Mouse (Mus musculus): Measurements from ENCODE around the gene 3110021N24Rik. TPM values are rescaled to one million over a fixed set of nuclear protein-coding genes. Genes with fewer than 3 reads are reported as not detected.

3110021N24Rik gene
- polyA plus RNA-seq, 1 experiment from 2014 or later, result 0.11 TPM

DNA sequence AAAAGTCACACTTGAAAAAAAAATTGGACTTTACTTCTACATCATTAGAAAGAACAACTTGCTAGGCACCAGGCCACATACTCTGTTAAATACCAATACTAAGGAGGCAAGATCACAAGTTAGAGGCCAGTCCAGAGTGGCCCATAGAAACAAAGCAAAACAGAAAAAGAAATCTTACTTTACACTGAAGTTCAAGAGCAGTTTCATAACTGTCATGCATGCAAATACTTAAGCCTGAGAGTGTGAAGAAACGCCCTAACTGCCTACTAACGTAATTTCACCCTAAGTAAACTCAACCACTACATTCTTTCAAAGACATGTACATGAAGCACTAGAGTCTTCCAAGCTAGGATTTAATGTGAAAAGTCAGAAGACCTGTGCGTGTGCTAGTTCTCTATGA lies 106.2 kb downstream of the 3110021N24Rik start:
- no peak overlapping the region for H3K27ac ChIP-seq (ENCODE audit: low read length)
- WGBS (ENCODE audit: insufficient replicate concordance), result 81% methylated on average over 3 of the region's 3 CpGs
- H3K4me1 ChIP-seq (ENCODE audit: control insufficient read depth, low read depth, low read length), result no peaks in the 10 kb centered on the region

DNA sequence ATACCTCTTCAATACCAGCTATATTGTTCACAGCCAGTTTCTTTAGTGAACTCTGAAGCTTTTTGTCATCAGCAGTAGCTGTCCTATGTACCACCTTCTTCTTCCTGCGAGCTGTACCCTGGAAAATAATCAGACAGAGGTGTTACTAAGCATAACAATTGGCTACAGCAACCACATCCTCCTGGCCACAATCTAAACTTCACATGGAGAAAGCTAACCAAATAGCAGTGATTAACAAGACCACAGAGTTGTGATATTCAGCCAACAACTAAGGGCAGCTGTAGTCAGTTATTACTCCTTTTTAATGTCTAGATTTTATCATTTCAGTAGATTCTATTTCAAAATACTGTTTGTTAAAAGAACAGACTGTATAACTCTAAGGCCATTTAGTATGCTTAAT lies 106.6 kb downstream of the 3110021N24Rik start:
- Histone ChIP-seq H3K36me3 (ENCODE audit: control insufficient read depth, insufficient read depth) (peaks cover 29% of the 10 kb centered on the region), H3K9me3 (replicated peaks; ENCODE audit: control insufficient read depth, low read length) (no peaks in the 10 kb centered on the region), H3K4me2 (ENCODE audit: low read depth, low read length) (no peak overlapping the region), H3K27ac (ENCODE audit: low read length) (no peak overlapping the region), H3K27me3 (ENCODE audit: control insufficient read depth, insufficient read depth, low read depth, low read length) (no peaks in the 10 kb centered on the region), H3K4me1 (ENCODE audit: control insufficient read depth, low read depth, low read length) (no peaks in the 10 kb centered on the region), H3K9ac (ENCODE audit: low read depth, low read length) (no peak overlapping the region), H3K4me3 (ENCODE audit: low read depth, low read length) (no peak overlapping the region)
- WGBS (ENCODE audit: insufficient replicate concordance), result 71% methylated on average over 1 of the region's 1 CpGs
- no peak for ATAC-seq (ENCODE audit: low read depth)

More for the DNA sequence above, 106.2 kb downstream of the 3110021N24Rik start:
- H3K9me3 ChIP-seq (replicated peaks; ENCODE audit: control insufficient read depth, low read length), result no peaks in the 10 kb centered on the region
- no peaks in the 10 kb centered on the region for H3K27me3 ChIP-seq (ENCODE audit: control insufficient read depth, insufficient read depth, low read depth, low read length)
- H3K9ac ChIP-seq (ENCODE audit: low read depth, low read length), result no peak overlapping the region
- no peak overlapping the region for H3K4me2 ChIP-seq (ENCODE audit: low read depth, low read length)
- peaks cover 29% of the 10 kb centered on the region for H3K36me3 ChIP-seq (ENCODE audit: control insufficient read depth, insufficient read depth)
- ATAC-seq (ENCODE audit: low read depth), result no peak
- H3K4me3 ChIP-seq (ENCODE audit: low read depth, low read length), result no peak overlapping the region

DNA sequence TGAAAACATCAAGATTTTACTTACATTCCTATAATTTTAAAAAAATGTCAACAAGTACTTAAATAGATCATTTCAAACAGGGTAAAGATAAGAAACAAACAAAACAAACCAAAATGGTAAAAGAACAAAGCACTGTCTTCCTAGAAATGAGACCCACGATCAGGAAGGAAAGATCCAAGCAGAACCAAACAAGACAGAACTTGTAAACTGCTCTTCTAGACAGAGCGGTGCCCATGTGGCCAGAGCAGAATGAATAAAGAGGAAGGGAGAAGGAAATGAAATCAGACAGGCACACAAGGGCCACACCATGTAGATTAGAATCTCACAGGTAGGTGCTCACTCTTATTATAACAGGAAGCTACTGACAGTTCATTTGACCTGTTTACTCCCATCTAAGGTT lies 107.2 kb downstream of the 3110021N24Rik start:
- no peak overlapping the region for H3K4me3 ChIP-seq (ENCODE audit: low read depth, low read length)
- no peak overlapping the region for H3K9ac ChIP-seq (ENCODE audit: low read depth, low read length)
- no peak overlapping the region for H3K27ac ChIP-seq (ENCODE audit: low read length)
- 71% methylated on average over 2 of the region's 2 CpGs for WGBS (ENCODE audit: insufficient replicate concordance)
- H3K4me2 ChIP-seq (ENCODE audit: low read depth, low read length), result no peak overlapping the region
- peaks cover 1% of the 10 kb centered on the region for H3K4me1 ChIP-seq (ENCODE audit: control insufficient read depth, low read depth, low read length)
- no peak for ATAC-seq (ENCODE audit: low read depth)
- peaks cover 29% of the 10 kb centered on the region for H3K36me3 ChIP-seq (ENCODE audit: control insufficient read depth, insufficient read depth)
- no peaks in the 10 kb centered on the region for H3K9me3 ChIP-seq (replicated peaks; ENCODE audit: control insufficient read depth, low read length)
- H3K27me3 ChIP-seq (ENCODE audit: control insufficient read depth, insufficient read depth, low read depth, low read length), result no peaks in the 10 kb centered on the region

DNA sequence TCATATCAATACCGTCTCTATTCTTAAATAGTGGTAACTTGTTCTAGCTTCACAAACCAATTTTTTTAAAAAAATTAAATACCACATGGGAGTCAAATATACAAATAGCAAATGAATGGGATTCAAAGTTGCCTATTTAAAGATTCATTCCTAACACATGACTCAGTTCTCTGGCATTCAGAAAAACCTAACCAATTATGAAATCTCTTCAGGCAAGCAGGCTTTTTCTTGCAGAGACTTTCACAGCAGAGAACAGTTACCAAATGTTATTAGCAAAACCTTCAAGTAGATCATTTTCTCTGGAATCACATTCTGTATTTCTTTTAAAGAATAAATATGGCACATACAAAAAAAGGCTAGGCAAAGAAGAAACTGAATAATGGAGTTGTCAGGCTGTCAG lies 111.2 kb downstream of the 3110021N24Rik start:
- Histone ChIP-seq H3K27ac (ENCODE audit: low read length) (no peak overlapping the region), H3K4me2 (ENCODE audit: low read depth, low read length) (no peak overlapping the region), H3K4me3 (ENCODE audit: low read depth, low read length) (no peak overlapping the region), H3K9me3 (replicated peaks; ENCODE audit: control insufficient read depth, low read length) (no peaks in the 10 kb centered on the region), H3K9ac (ENCODE audit: low read depth, low read length) (no peak overlapping the region), H3K4me1 (ENCODE audit: control insufficient read depth, low read depth, low read length) (peaks cover 7% of the 10 kb centered on the region), H3K27me3 (ENCODE audit: control insufficient read depth, insufficient read depth, low read depth, low read length) (no peaks in the 10 kb centered on the region), H3K36me3 (ENCODE audit: control insufficient read depth, insufficient read depth) (peaks cover 15% of the 10 kb centered on the region)
- no peak for ATAC-seq (ENCODE audit: low read depth)
- WGBS (ENCODE audit: insufficient replicate concordance), result 90% methylated on average over 1 of the region's 1 CpGs

Other genes starting within 250 kb of the 3110021N24Rik start
- 30.6 and 36.8 TPM in 2 replicates for gene Prpf38a, start 140.3 kb upstream of the 3110021N24Rik start, polyA plus RNA-seq (2015; fragmentation: Nextera tagmentation; extraction: Ambion mirVana)
- gene Orc1, start 140.2 kb upstream of the 3110021N24Rik start, polyA plus RNA-seq (2015; fragmentation: Nextera tagmentation; extraction: Ambion mirVana), result 17.3 and 19.1 TPM in 2 replicates
- gene Cc2d1b, start 99.7 kb upstream of the 3110021N24Rik start, polyA plus RNA-seq (2015; fragmentation: Nextera tagmentation; extraction: Ambion mirVana), result 8.1 and 9.1 TPM in 2 replicates
- gene Zfyve9, start 61.1 kb downstream of the 3110021N24Rik start, polyA plus RNA-seq (2015; fragmentation: Nextera tagmentation; extraction: Ambion mirVana), result 0.29 and 0.38 TPM in 2 replicates
- gene Btf3l4, start 114.0 kb downstream of the 3110021N24Rik start, polyA plus RNA-seq (2015; fragmentation: Nextera tagmentation; extraction: Ambion mirVana), result 36.8 and 39.8 TPM in 2 replicates
- gene Txndc12, start 115.0 kb downstream of the 3110021N24Rik start, polyA plus RNA-seq (2015; fragmentation: Nextera tagmentation; extraction: Ambion mirVana), result 27.5 and 27.8 TPM in 2 replicates
- 29.0 and 31.2 TPM in 2 replicates for gene Kti12, start 128.1 kb downstream of the 3110021N24Rik start, polyA plus RNA-seq (2015; fragmentation: Nextera tagmentation; extraction: Ambion mirVana)
- 0.11 and 0.16 TPM in 2 replicates for gene A730015C16Rik, start 129.0 kb downstream of the 3110021N24Rik start, polyA plus RNA-seq (2015; fragmentation: Nextera tagmentation; extraction: Ambion mirVana)
- 2.5 TPM in 2 replicates for gene Rab3b, start 159.4 kb downstream of the 3110021N24Rik start, polyA plus RNA-seq (2015; fragmentation: Nextera tagmentation; extraction: Ambion mirVana)